Mouse (Mus musculus): ENCODE data around the gene Pgap2. TPM values are rescaled to one million over a fixed set of nuclear protein-coding genes. Genes with fewer than 3 reads are reported as not detected.

The Pgap2 gene
- polyA plus RNA-seq, 1 experiment = 29.9 TPM

GRCm38 (mm10) chr7:102208806-102209363, 1.1 kb upstream of the Pgap2 start:
- TF ChIP-seq CTCF (IDR thresholded peaks at IDR 0.05; ENCODE audit: extremely low read depth, insufficient read depth, low read length) (no peak), POLR2A (IDR thresholded peaks at IDR 0.05; ENCODE audit: extremely low read depth, insufficient read depth, low read length) (no peak)
- H3K27ac ChIP-seq (ENCODE audit: insufficient read depth, low read length) = no peak overlapping the region
- H3K4me1 ChIP-seq (ENCODE audit: control insufficient read depth, insufficient read depth, low read length) = peaks cover 6% of the 10 kb centered on the region; the same call in 1 of the 2 replicates
- peak overlapping the region; percentile 42 for H3K4me3 ChIP-seq (ENCODE audit: insufficient read depth, low read length)

- no peak for TF ChIP-seq CTCF (IDR thresholded peaks at IDR 0.05; ENCODE audit: extremely low read depth, insufficient read depth, low read length)
- TF ChIP-seq POLR2A (IDR thresholded peaks at IDR 0.05; ENCODE audit: extremely low read depth, insufficient read depth, low read length) = no peak
- H3K27ac ChIP-seq (ENCODE audit: insufficient read depth, low read length) = 0 out of 2 replicates have a peak overlapping the region, but pooled peaks have one; percentile 67
- H3K4me1 ChIP-seq (ENCODE audit: control insufficient read depth, insufficient read depth, low read length) = peaks cover 4% of the 10 kb centered on the region; the same call in 1 of the 2 replicates
- H3K4me3 ChIP-seq (ENCODE audit: insufficient read depth, low read length) = peak overlapping the region; percentile 42; the same call in 1 of the 2 replicates
Observed at GRCm38 (mm10) chr7:102211071-102211470, 1.1 kb downstream of the Pgap2 start.

GRCm38 (mm10) chr7:102221899-102222298, 11.9 kb downstream of the Pgap2 start:
- H3K4me3 ChIP-seq (ENCODE audit: insufficient read depth, low read length) = peak overlapping the region; percentile 48; the same call in 1 of the 2 replicates
- TF ChIP-seq CTCF (IDR thresholded peaks at IDR 0.05; ENCODE audit: extremely low read depth, insufficient read depth, low read length) (no peak), POLR2A (IDR thresholded peaks at IDR 0.05; ENCODE audit: extremely low read depth, insufficient read depth, low read length) (no peak)

GRCm38 (mm10) chr7:102222336-102222735, 12.3 kb downstream of the Pgap2 start:
- no peak overlapping the region for H3K27ac ChIP-seq (ENCODE audit: insufficient read depth, low read length)
- no peak for TF ChIP-seq POLR2A (IDR thresholded peaks at IDR 0.05; ENCODE audit: extremely low read depth, insufficient read depth, low read length)
- peak; percentile 36; the same call in 1 of the 2 replicates for TF ChIP-seq CTCF (IDR thresholded peaks at IDR 0.05; ENCODE audit: extremely low read depth, insufficient read depth, low read length)
- H3K4me3 ChIP-seq (ENCODE audit: insufficient read depth, low read length) = peak overlapping the region; percentile 48; the same call in 1 of the 2 replicates
- peaks cover 2% of the 10 kb centered on the region for H3K4me1 ChIP-seq (ENCODE audit: control insufficient read depth, insufficient read depth, low read length)

More at GRCm38 (mm10) chr7:102221899-102222298, 11.9 kb downstream of the Pgap2 start:
- Histone ChIP-seq H3K27ac (ENCODE audit: insufficient read depth, low read length) (no peak overlapping the region), H3K4me1 (ENCODE audit: control insufficient read depth, insufficient read depth, low read length) (peaks cover 2% of the 10 kb centered on the region)

- H3K4me3 ChIP-seq (ENCODE audit: insufficient read depth, low read length) = peak overlapping the region; percentile 48
- TF ChIP-seq CTCF (IDR thresholded peaks at IDR 0.05; ENCODE audit: extremely low read depth, insufficient read depth, low read length) (no peak), POLR2A (IDR thresholded peaks at IDR 0.05; ENCODE audit: extremely low read depth, insufficient read depth, low read length) (no peak)
Observed at GRCm38 (mm10) chr7:102222830-102223556, 13.0 kb downstream of the Pgap2 start.

GRCm38 (mm10) chr7:102223883-102224738, 14.1 kb downstream of the Pgap2 start:
- Histone ChIP-seq H3K4me3 (ENCODE audit: insufficient read depth, low read length) (no peak overlapping the region), H3K27ac (ENCODE audit: insufficient read depth, low read length) (no peak overlapping the region), H3K4me1 (ENCODE audit: control insufficient read depth, insufficient read depth, low read length) (peaks cover 2% of the 10 kb centered on the region)
- no peak for TF ChIP-seq CTCF (IDR thresholded peaks at IDR 0.05; ENCODE audit: extremely low read depth, insufficient read depth, low read length)
- no peak for TF ChIP-seq POLR2A (IDR thresholded peaks at IDR 0.05; ENCODE audit: extremely low read depth, insufficient read depth, low read length)

More at GRCm38 (mm10) chr7:102222830-102223556, 13.0 kb downstream of the Pgap2 start:
- Histone ChIP-seq H3K4me1 (ENCODE audit: control insufficient read depth, insufficient read depth, low read length) (peaks cover 2% of the 10 kb centered on the region), H3K27ac (ENCODE audit: insufficient read depth, low read length) (no peak overlapping the region)

GRCm38 (mm10) chr7:102226051-102226450, 16.0 kb downstream of the Pgap2 start:
- Histone ChIP-seq H3K27ac (ENCODE audit: insufficient read depth, low read length) (no peak overlapping the region), H3K4me3 (ENCODE audit: insufficient read depth, low read length) (no peak overlapping the region), H3K4me1 (ENCODE audit: control insufficient read depth, insufficient read depth, low read length) (peaks cover 3% of the 10 kb centered on the region)
- TF ChIP-seq CTCF (IDR thresholded peaks at IDR 0.05; ENCODE audit: extremely low read depth, insufficient read depth, low read length) = no peak
- TF ChIP-seq POLR2A (IDR thresholded peaks at IDR 0.05; ENCODE audit: extremely low read depth, insufficient read depth, low read length) = no peak

- no peak overlapping the region for H3K4me3 ChIP-seq (ENCODE audit: insufficient read depth, low read length)
- peaks cover 3% of the 10 kb centered on the region for H3K4me1 ChIP-seq (ENCODE audit: control insufficient read depth, insufficient read depth, low read length)
- TF ChIP-seq CTCF (IDR thresholded peaks at IDR 0.05; ENCODE audit: extremely low read depth, insufficient read depth, low read length) (no peak), POLR2A (IDR thresholded peaks at IDR 0.05; ENCODE audit: extremely low read depth, insufficient read depth, low read length) (no peak)
- no peak overlapping the region for H3K27ac ChIP-seq (ENCODE audit: insufficient read depth, low read length)
Observed at GRCm38 (mm10) chr7:102228049-102228670, 18.2 kb downstream of the Pgap2 start.

GRCm38 (mm10) chr7:102229814-102230213, 19.8 kb downstream of the Pgap2 start:
- Histone ChIP-seq H3K4me1 (ENCODE audit: control insufficient read depth, insufficient read depth, low read length) (peaks cover 1% of the 10 kb centered on the region; the same call in 1 of the 2 replicates), H3K27ac (ENCODE audit: insufficient read depth, low read length) (no peak overlapping the region), H3K4me3 (ENCODE audit: insufficient read depth, low read length) (no peak overlapping the region)
- no peak for TF ChIP-seq POLR2A (IDR thresholded peaks at IDR 0.05; ENCODE audit: extremely low read depth, insufficient read depth, low read length)
- TF ChIP-seq CTCF (IDR thresholded peaks at IDR 0.05; ENCODE audit: extremely low read depth, insufficient read depth, low read length) = no peak
